Mouse (Mus musculus): ENCODE measurements around the gene Tmem238l. TPM values are rescaled to one million over a fixed set of nuclear protein-coding genes. Genes with fewer than 3 reads are reported as not detected.

Tmem238l gene
- polyA plus RNA-seq, 1 experiment from 2014 or later = 1.2 TPM

- no peak overlapping the region for H3K9ac ChIP-seq
- 53% methylated on average over 6 of the region's 6 CpGs for WGBS
- no peak overlapping the region for H3K4me2 ChIP-seq (replicated peaks)
- no peaks in the 10 kb centered on the region for H3K4me1 ChIP-seq (replicated peaks)
- H3K36me3 ChIP-seq = no peaks in the 10 kb centered on the region
- H3K9me3 ChIP-seq = no peaks in the 10 kb centered on the region
- no peaks in the 10 kb centered on the region for H3K27me3 ChIP-seq (replicated peaks)
- H3K4me3 ChIP-seq (replicated peaks) = no peak overlapping the region
- peak; percentile 53; the same call in 1 of the 2 replicates for ATAC-seq
- H3K27ac ChIP-seq = no peak overlapping the region
These were observed 9.9 kb upstream of the Tmem238l start for GRCm38 (mm10) chr11:66946521-66946920.

GRCm38 (mm10) chr11:66946922-66947321, 9.5 kb upstream of the Tmem238l start:
- 66% methylated on average over 6 of the region's 6 CpGs for WGBS
- no peaks in the 10 kb centered on the region for H3K27me3 ChIP-seq (replicated peaks)
- no peak overlapping the region for H3K9ac ChIP-seq
- H3K4me3 ChIP-seq (replicated peaks) = no peak overlapping the region
- H3K9me3 ChIP-seq = no peaks in the 10 kb centered on the region
- peak; percentile 59; the same call in 1 of the 2 replicates for ATAC-seq
- H3K4me1 ChIP-seq (replicated peaks) = no peaks in the 10 kb centered on the region
- H3K27ac ChIP-seq = no peak overlapping the region
- no peaks in the 10 kb centered on the region for H3K36me3 ChIP-seq
- no peak overlapping the region for H3K4me2 ChIP-seq (replicated peaks)

- Histone ChIP-seq H3K4me3 (replicated peaks) (no peak overlapping the region), H3K36me3 (no peaks in the 10 kb centered on the region), H3K9me3 (no peaks in the 10 kb centered on the region), H3K27me3 (replicated peaks) (no peaks in the 10 kb centered on the region), H3K27ac (peak overlapping the region; percentile 80), H3K9ac (no peak overlapping the region), H3K4me2 (replicated peaks) (no peak overlapping the region; the same call in 1 of the 2 replicates), H3K4me1 (replicated peaks) (0 out of 2 replicates have a peak, but pooled peaks cover 2% of the 10 kb centered on the region)
- WGBS = 46% methylated on average over 1 of the region's 1 CpGs
- peak; percentile 88 for ATAC-seq
These were observed 4.4 kb downstream of the Tmem238l start for GRCm38 (mm10) chr11:66960797-66961196.

GRCm38 (mm10) chr11:66961447-66962176, 5.2 kb downstream of the Tmem238l start:
- Histone ChIP-seq H3K36me3 (no peaks in the 10 kb centered on the region), H3K4me3 (replicated peaks) (no peak overlapping the region), H3K4me2 (replicated peaks) (no peak overlapping the region), H3K4me1 (replicated peaks) (0 out of 2 replicates have a peak, but pooled peaks cover 2% of the 10 kb centered on the region), H3K27me3 (replicated peaks) (no peaks in the 10 kb centered on the region), H3K9me3 (no peaks in the 10 kb centered on the region), H3K9ac (no peak overlapping the region), H3K27ac (peak overlapping the region; percentile 80)
- WGBS = 62% methylated on average over 12 of the region's 12 CpGs
- peak; percentile 46 for ATAC-seq

- no peak for ATAC-seq
- WGBS = 88% methylated on average over 1 of the region's 1 CpGs
These were observed 7.0 kb downstream of the Tmem238l start for GRCm38 (mm10) chr11:66963462-66963861.

GRCm38 (mm10) chr11:66966500-66967116, 10.2 kb downstream of the Tmem238l start:
- Histone ChIP-seq H3K4me2 (replicated peaks) (no peak overlapping the region), H3K9me3 (no peaks in the 10 kb centered on the region), H3K27ac (no peak overlapping the region), H3K9ac (no peak overlapping the region), H3K27me3 (replicated peaks) (no peaks in the 10 kb centered on the region), H3K36me3 (no peaks in the 10 kb centered on the region), H3K4me1 (replicated peaks) (no peaks in the 10 kb centered on the region), H3K4me3 (replicated peaks) (no peak overlapping the region)
- ATAC-seq = no peak
- 26% methylated on average over 7 of the region's 7 CpGs for WGBS

More at GRCm38 (mm10) chr11:66963462-66963861, 7.0 kb downstream of the Tmem238l start:
- no peak overlapping the region for H3K4me2 ChIP-seq (replicated peaks)
- H3K4me3 ChIP-seq (replicated peaks) = no peak overlapping the region
- no peak overlapping the region for H3K9ac ChIP-seq
- 0 out of 2 replicates have a peak, but pooled peaks cover 2% of the 10 kb centered on the region for H3K4me1 ChIP-seq (replicated peaks)
- H3K36me3 ChIP-seq = no peaks in the 10 kb centered on the region
- H3K27me3 ChIP-seq (replicated peaks) = no peaks in the 10 kb centered on the region
- no peak overlapping the region for H3K27ac ChIP-seq
- no peaks in the 10 kb centered on the region for H3K9me3 ChIP-seq

GRCm38 (mm10) chr11:66968575-66968974, 12.1 kb downstream of the Tmem238l start:
- no peaks in the 10 kb centered on the region for H3K4me1 ChIP-seq (replicated peaks)
- no peak overlapping the region for H3K4me3 ChIP-seq (replicated peaks)
- H3K27ac ChIP-seq = no peak overlapping the region
- H3K9me3 ChIP-seq = no peaks in the 10 kb centered on the region
- peak; percentile 83 for ATAC-seq
- no peak overlapping the region for H3K4me2 ChIP-seq (replicated peaks)
- H3K9ac ChIP-seq = no peak overlapping the region
- WGBS = 75% methylated on average over 1 of the region's 1 CpGs
- H3K27me3 ChIP-seq (replicated peaks) = no peaks in the 10 kb centered on the region
- H3K36me3 ChIP-seq = no peaks in the 10 kb centered on the region

- ATAC-seq = no peak
- Histone ChIP-seq H3K9ac (no peak overlapping the region), H3K36me3 (no peaks in the 10 kb centered on the region), H3K4me3 (replicated peaks) (no peak overlapping the region), H3K9me3 (no peaks in the 10 kb centered on the region), H3K27me3 (replicated peaks) (no peaks in the 10 kb centered on the region; the same call in 1 of the 2 replicates), H3K27ac (no peak overlapping the region), H3K4me1 (replicated peaks) (no peaks in the 10 kb centered on the region), H3K4me2 (replicated peaks) (no peak overlapping the region)
- WGBS = 66% methylated on average over 3 of the region's 3 CpGs
These were observed 17.1 kb downstream of the Tmem238l start for GRCm38 (mm10) chr11:66973507-66973906.

GRCm38 (mm10) chr11:66975606-66976330, 19.3 kb downstream of the Tmem238l start:
- WGBS = 90% methylated on average over 7 of the region's 7 CpGs
- Histone ChIP-seq H3K4me3 (replicated peaks) (no peak overlapping the region), H3K27me3 (replicated peaks) (no peaks in the 10 kb centered on the region; the same call in 1 of the 2 replicates), H3K9ac (no peak overlapping the region), H3K4me2 (replicated peaks) (no peak overlapping the region), H3K36me3 (no peaks in the 10 kb centered on the region), H3K27ac (no peak overlapping the region), H3K9me3 (no peaks in the 10 kb centered on the region), H3K4me1 (replicated peaks) (no peaks in the 10 kb centered on the region)
- no peak for ATAC-seq

- no peak overlapping the region for H3K4me2 ChIP-seq (replicated peaks)
- WGBS = 74% methylated on average over 15 of the region's 15 CpGs
These were observed 25.1 kb downstream of the Tmem238l start for GRCm38 (mm10) chr11:66981336-66982115.

GRCm38 (mm10) chr11:66982794-66983193, 26.4 kb downstream of the Tmem238l start:
- Histone ChIP-seq H3K4me1 (replicated peaks) (peaks cover 20% of the 10 kb centered on the region), H3K4me3 (replicated peaks) (no peak overlapping the region), H3K27me3 (replicated peaks) (no peaks in the 10 kb centered on the region), H3K9ac (no peak overlapping the region), H3K9me3 (no peaks in the 10 kb centered on the region), H3K36me3 (no peaks in the 10 kb centered on the region), H3K4me2 (replicated peaks) (no peak overlapping the region), H3K27ac (peak overlapping the region; percentile 72)
- ATAC-seq = peak; percentile 54; the same call in 1 of the 2 replicates
- 30% methylated on average over 6 of the region's 6 CpGs for WGBS

More at GRCm38 (mm10) chr11:66981336-66982115, 25.1 kb downstream of the Tmem238l start:
- no peak overlapping the region for H3K27ac ChIP-seq
- no peak overlapping the region for H3K4me3 ChIP-seq (replicated peaks)
- peaks cover 20% of the 10 kb centered on the region for H3K4me1 ChIP-seq (replicated peaks)
- H3K36me3 ChIP-seq = no peaks in the 10 kb centered on the region
- H3K27me3 ChIP-seq (replicated peaks) = no peaks in the 10 kb centered on the region
- no peak overlapping the region for H3K9ac ChIP-seq
- no peaks in the 10 kb centered on the region for H3K9me3 ChIP-seq
- no peak for ATAC-seq

Data from intestine, embryonic 15.5 days (tissue).